30 mouse cellular contexts compared by ENCODE assay signal in genomic region chr5:15734097-15734867, GRCm38 (mm10). TPM values are rescaled to one million over a fixed set of nuclear protein-coding genes. Genes with fewer than 3 reads are reported as not detected.
DNase-seq lines count a peak whose midpoint lies in the region; ATAC-seq and TF ChIP-seq lines count a peak whose summit lies in the region.
"Had no signal": no experiment of that assay in that cellular context is flagged by ENCODE, and none has a peak within 500 bp of the region (broad histone marks: within the 10 kb centered on the region; RNA-seq: fewer than 3 reads in every experiment).

No protein-coding gene starts in this region.

- ATAC-seq in kidney, embryonic 15.5 days (replicated peaks; ENCODE audit: low FRiP score) = peak; percentile 83
- peak; percentile 71 for ATAC-seq in lung, embryonic 16.5 days (ENCODE audit: low read depth)
- ATAC-seq in intestine, embryonic 16.5 days = peak; percentile 98
- ATAC-seq in stomach, embryonic 16.5 days (ENCODE audit: insufficient read depth, low FRiP score) = peak; percentile 47; the same call in 1 of the 2 replicates
- ATAC-seq: CD4-positive, CD25-positive, alpha-beta regulatory T cell, adult 4 months; forebrain, embryonic 15.5 days; hindbrain, postnatal 0 days had no signal

- H3K9ac ChIP-seq in kidney, embryonic 15.5 days = no peak overlapping the region
- H3K9ac ChIP-seq in lung, embryonic 16.5 days (ENCODE audit: low read length) = no peak overlapping the region
- H3K9ac ChIP-seq in intestine, embryonic 16.5 days (ENCODE audit: low read depth, low read length) = no peak overlapping the region
- no peak overlapping the region for H3K9ac ChIP-seq in stomach, embryonic 16.5 days (ENCODE audit: low read length)
- H3K9ac ChIP-seq: forebrain, embryonic 15.5 days; heart, embryonic 12.5 days; limb, embryonic 15.5 days; liver, embryonic 15.5 days; neural tube, embryonic 15.5 days had no signal

- 50% methylated on average over 3 of the region's 3 CpGs for WGBS in kidney, embryonic 15.5 days
- 49% methylated on average over 3 of the region's 3 CpGs for WGBS in kidney, adult 2 months
- WGBS in lung, embryonic 16.5 days = 46% methylated on average over 3 of the region's 3 CpGs
- WGBS in intestine, embryonic 16.5 days = 41% methylated on average over 3 of the region's 3 CpGs
- 41% methylated on average over 3 of the region's 3 CpGs for WGBS in stomach, embryonic 16.5 days

- no peak for TF ChIP-seq CTCF in kidney, adult 2 months (conservative IDR thresholded peaks at IDR 0.05; ENCODE audit: insufficient read depth, insufficient read length, low read depth, low read length)

- H3K4me3 ChIP-seq in kidney, embryonic 15.5 days (replicated peaks) = no peak overlapping the region
- no peak overlapping the region for H3K4me3 ChIP-seq in kidney, adult 2 months (ENCODE audit: insufficient read depth, low read depth, low read length)
- no peak overlapping the region for H3K4me3 ChIP-seq in lung, embryonic 16.5 days (ENCODE audit: low read length)
- H3K4me3 ChIP-seq in intestine, embryonic 16.5 days (ENCODE audit: low read length) = no peak overlapping the region
- H3K4me3 ChIP-seq in stomach, embryonic 16.5 days (replicated peaks; ENCODE audit: low read length) = no peak overlapping the region
- H3K4me3 ChIP-seq: forebrain, embryonic 15.5 days; heart, embryonic 12.5 days; limb, embryonic 15.5 days; liver, embryonic 15.5 days; neural tube, embryonic 15.5 days had no signal

- no peak overlapping the region for H3K4me2 ChIP-seq in kidney, embryonic 15.5 days
- no peak overlapping the region for H3K4me2 ChIP-seq in lung, embryonic 16.5 days (ENCODE audit: low read depth, low read length)
- H3K4me2 ChIP-seq in intestine, embryonic 16.5 days (ENCODE audit: low read depth, low read length) = no peak overlapping the region
- H3K4me2 ChIP-seq in stomach, embryonic 16.5 days (ENCODE audit: low read depth, low read length) = no peak overlapping the region
- H3K4me2 ChIP-seq: forebrain, embryonic 15.5 days; heart, embryonic 12.5 days; limb, embryonic 15.5 days; liver, embryonic 15.5 days; midbrain, embryonic 11.5 days; neural tube, embryonic 15.5 days had no signal

- no peak overlapping the region; the same call in 1 of the 2 replicates for H3K27ac ChIP-seq in kidney, embryonic 15.5 days
- H3K27ac ChIP-seq in kidney, adult 2 months (ENCODE audit: insufficient read depth, low read depth, low read length) = no peak overlapping the region
- no peak overlapping the region for H3K27ac ChIP-seq in lung, embryonic 16.5 days (ENCODE audit: low read length)
- no peak overlapping the region for H3K27ac ChIP-seq in intestine, embryonic 16.5 days (ENCODE audit: low read length)
- no peak overlapping the region for H3K27ac ChIP-seq in stomach, embryonic 16.5 days (ENCODE audit: low read length)
- H3K27ac ChIP-seq: forebrain, embryonic 15.5 days; hindbrain, postnatal 0 days; limb, embryonic 15.5 days; liver, embryonic 15.5 days; neural tube, embryonic 15.5 days had no signal

- no peaks in the 10 kb centered on the region for H3K36me3 ChIP-seq in kidney, embryonic 15.5 days
- H3K36me3 ChIP-seq in kidney, adult 2 months (ENCODE audit: control insufficient read depth, insufficient read depth, low read length) = no peaks in the 10 kb centered on the region
- H3K36me3 ChIP-seq in lung, embryonic 16.5 days (ENCODE audit: control insufficient read depth, insufficient read depth, low read length) = no peaks in the 10 kb centered on the region
- H3K36me3 ChIP-seq in intestine, embryonic 16.5 days (ENCODE audit: control insufficient read depth, insufficient read depth, low read length) = no peaks in the 10 kb centered on the region
- no peaks in the 10 kb centered on the region for H3K36me3 ChIP-seq in stomach, embryonic 16.5 days (ENCODE audit: control insufficient read depth, insufficient read depth, low read length)
- H3K36me3 ChIP-seq: forebrain, embryonic 15.5 days; heart, embryonic 12.5 days; limb, embryonic 15.5 days; liver, embryonic 15.5 days; neural tube, embryonic 15.5 days had no signal

- DNase-seq in kidney, adult 2 months = no peak
- DNase-seq in lung, postnatal 4 days = no peak
- DNase-seq in spleen, postnatal 36 days (ENCODE audit: low spot score in 2 of 2) = no peak
- no peak for DNase-seq in heart, adult 18-20 months
- DNase-seq: adrenal gland, postnatal 25 days; cerebellum, adult 9-10 months; heart, adult 11 months; heart, postnatal 10 days; kidney, postnatal 14 days; layer of hippocampus, postnatal 36 days; right cerebral cortex, adult 18-20 months; right cerebral cortex, postnatal 4 days had no signal

- H3K9me3 ChIP-seq in kidney, embryonic 15.5 days (replicated peaks) = no peaks in the 10 kb centered on the region
- no peaks in the 10 kb centered on the region for H3K9me3 ChIP-seq in lung, embryonic 16.5 days (ENCODE audit: control insufficient read depth, low read length)
- H3K9me3 ChIP-seq in intestine, embryonic 16.5 days (ENCODE audit: control insufficient read depth, low read length) = no peaks in the 10 kb centered on the region
- no peaks in the 10 kb centered on the region for H3K9me3 ChIP-seq in stomach, embryonic 16.5 days (replicated peaks; ENCODE audit: control insufficient read depth, low read length)
- H3K9me3 ChIP-seq: forebrain, embryonic 15.5 days; heart, embryonic 12.5 days; limb, embryonic 15.5 days; liver, embryonic 15.5 days; neural tube, embryonic 15.5 days had no signal

- H3K27me3 ChIP-seq in kidney, embryonic 15.5 days = no peaks in the 10 kb centered on the region
- H3K27me3 ChIP-seq in kidney, adult 2 months (replicated peaks; ENCODE audit: control insufficient read depth, insufficient read depth, low read length) = no peaks in the 10 kb centered on the region
- H3K27me3 ChIP-seq in lung, embryonic 16.5 days (ENCODE audit: control insufficient read depth, insufficient read depth, low read depth, low read length) = no peaks in the 10 kb centered on the region
- H3K27me3 ChIP-seq in intestine, embryonic 16.5 days (replicated peaks; ENCODE audit: control insufficient read depth, insufficient read depth, low read length) = no peaks in the 10 kb centered on the region
- H3K27me3 ChIP-seq in stomach, embryonic 16.5 days (ENCODE audit: control insufficient read depth, insufficient read depth, low read length) = no peaks in the 10 kb centered on the region
- H3K27me3 ChIP-seq: forebrain, embryonic 15.5 days; heart, embryonic 12.5 days; limb, embryonic 15.5 days; liver, embryonic 15.5 days; neural tube, embryonic 15.5 days had no signal

- TF ChIP-seq POLR2A in kidney, adult 2 months (IDR thresholded peaks at IDR 0.05; ENCODE audit: low read depth, low read length) = no peak

- no peaks in the 10 kb centered on the region for H3K4me1 ChIP-seq in kidney, embryonic 15.5 days
- no peaks in the 10 kb centered on the region for H3K4me1 ChIP-seq in kidney, adult 2 months (ENCODE audit: control insufficient read depth, insufficient read depth, low read length)
- no peaks in the 10 kb centered on the region for H3K4me1 ChIP-seq in lung, embryonic 16.5 days (replicated peaks; ENCODE audit: control insufficient read depth, insufficient read depth, low read length)
- no peaks in the 10 kb centered on the region for H3K4me1 ChIP-seq in intestine, embryonic 16.5 days (ENCODE audit: control insufficient read depth, insufficient read depth, low read length)
- no peaks in the 10 kb centered on the region for H3K4me1 ChIP-seq in stomach, embryonic 16.5 days (ENCODE audit: control insufficient read depth, insufficient read depth, low read length)
- H3K4me1 ChIP-seq: forebrain, embryonic 15.5 days; heart, embryonic 12.5 days; limb, embryonic 15.5 days; liver, embryonic 15.5 days; neural tube, embryonic 15.5 days had no signal

RNA-seq across cellular contexts. Expression of gene Speer4c, which starts 20.2 kb away (rescaled TPM):
- not detected in 2 replicates for polyA plus RNA-seq in kidney, embryonic 15.5 days (2015; fragmentation: Nextera tagmentation; extraction: Ambion mirVana)
- polyA plus RNA-seq in kidney, adult 2 months (2012; rRNA removed) = not detected in 2 replicates
- polyA plus RNA-seq in lung, embryonic 16.5 days (2015; fragmentation: Nextera tagmentation; extraction: Ambion mirVana) = not detected in 2 replicates
- not detected in 2 replicates for polyA plus RNA-seq in intestine, embryonic 16.5 days (2015; fragmentation: Nextera tagmentation; extraction: Ambion mirVana)
- polyA plus RNA-seq in stomach, embryonic 16.5 days (2015; fragmentation: Nextera tagmentation; extraction: Ambion mirVana) = not detected in 2 replicates
- total RNA-seq in heart, adult 18-20 months (2021) = not detected
- total RNA-seq: adrenal gland, postnatal 25 days; gastrocnemius, adult 8-10 months; heart, postnatal 10 days; hindbrain, postnatal 0 days; layer of hippocampus, adult 8-10 months; layer of hippocampus, postnatal 36 days; left cerebral cortex, postnatal 10 days; megakaryocyte progenitor cell, adult 5-6 weeks had no signal
- polyA plus RNA-seq: brain, embryonic 14.5 days; CD4-positive, CD25-positive, alpha-beta regulatory T cell, adult 4 months; forebrain, embryonic 15.5 days; heart, embryonic 12.5 days; hindbrain, embryonic 11.5 days; hindbrain, postnatal 0 days; limb, embryonic 15.5 days; liver, embryonic 15.5 days; midbrain, embryonic 11.5 days; neural tube, embryonic 15.5 days had no signal

Comparison
In these comparisons a context has a peak if more than half of its experiments do, and no peak if none do; other contexts are left out.
1. ATAC-seq: peak in every context shown above with its lines; median percentile 98 in intestine, embryonic 16.5 days; 83 in kidney, embryonic 15.5 days; 71 in lung, embryonic 16.5 days; 47 in stomach, embryonic 16.5 days.